Mouse (Mus musculus) kidney, embryonic 16.5 days (tissue): Measurements from ENCODE around the gene Clptm1. TPM values are rescaled to one million over a fixed set of nuclear protein-coding genes. Genes with fewer than 3 reads are reported as not detected.

ENCODE experiments used
- ATAC-seq: fragments of 200-750 bp; cut with Nextera tagmentation; 2 replicates; pipeline ENCODE4 v1.8.0; 2017; ENCODE audit warnings: moderate TSS enrichment; ENCODE audit not compliant: low FRiP score, low TSS enrichment
- H3K27ac ChIP-seq: fragments of 300-500 bp; sonication (generic); 2 replicates; pipeline ENCODE4 v1.5.1; 2014; ENCODE audit warnings: low read length
- H3K27me3 ChIP-seq: fragments of 300-500 bp; sonication (generic); 2 replicates; pipeline ENCODE4 v1.6.1; 2014; ENCODE audit warnings: low read length, control low read depth, mixed read lengths; ENCODE audit not compliant: insufficient read depth
- H3K36me3 ChIP-seq: fragments of 300-500 bp; sonication (generic); 2 replicates; pipeline ENCODE4 v1.6.1; 2014; ENCODE audit warnings: low read length, control low read depth, mixed read lengths; ENCODE audit not compliant: insufficient read depth
- H3K4me1 ChIP-seq: fragments of 300-500 bp; sonication (generic); 2 replicates; pipeline ENCODE4 v1.6.1; 2014; ENCODE audit warnings: low read length, control low read depth, mixed read lengths; ENCODE audit not compliant: insufficient read depth
- H3K4me2 ChIP-seq: fragments of 300-500 bp; sonication (generic); replicated peaks from 2 replicates; pipeline ENCODE4 v1.6.1; 2014; ENCODE audit warnings: low read depth, low read length
- H3K4me3 ChIP-seq: fragments of 300-500 bp; sonication (generic); 2 replicates; pipeline ENCODE4 v1.5.1; 2014; ENCODE audit warnings: mild to moderate bottlenecking, low read length
- H3K9ac ChIP-seq: fragments of 300-500 bp; sonication (generic); replicated peaks from 2 replicates; pipeline ENCODE4 v1.6.1; 2014; ENCODE audit warnings: low read length
- H3K9me3 ChIP-seq: fragments of 300-500 bp; sonication (generic); 2 replicates; pipeline ENCODE4 v1.6.1; 2016; ENCODE audit warnings: low read length, control low read depth
- WGBS: fragments of 180-500 bp; shearing (Covaris S2); extraction: QIAGEN DNeasy Blood & Tissue Kit; methylation state at CpG from one replicate; pipeline ENCODE4 v1.1.7; 2014; 5-methylcytosine and 5-hydroxymethylcytosine counted together
- polyA plus RNA-seq: library from polyadenylated mRNA; unstranded; fragments of >200 nt; fragmentation: Nextera tagmentation; extraction: Ambion mirVana; gene quantifications from 2 replicates; pipeline ENCODE4 v1.2.1, GENCODE M21; 2015

Gene Clptm1
- polyA plus RNA-seq, 1 experiment from 2014 or later: 94.6 TPM

DNA sequence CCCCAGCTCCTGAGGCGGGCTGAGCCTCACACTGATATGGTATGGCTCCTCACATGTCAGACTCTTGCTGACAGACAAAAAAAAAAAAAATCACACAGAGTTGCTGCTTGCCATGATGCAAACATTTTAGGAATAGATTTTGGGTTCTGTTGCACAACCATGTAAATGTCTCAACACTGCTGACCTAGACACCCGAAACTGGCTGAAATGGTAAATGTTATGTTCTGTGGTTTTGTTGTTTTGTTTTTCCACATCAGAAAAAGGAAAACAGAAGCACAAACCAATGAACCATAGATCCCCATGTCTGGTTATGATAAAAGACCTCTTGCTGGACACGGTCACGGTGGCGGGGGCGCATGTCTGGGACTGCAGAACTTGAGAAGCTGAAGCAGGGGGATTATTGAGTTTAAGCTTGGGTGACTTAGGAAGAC is 19.0 kb upstream of the Clptm1 start:
- H3K4me3 ChIP-seq: no peak overlapping the region
- no peaks in the 10 kb centered on the region for H3K4me1 ChIP-seq
- H3K36me3 ChIP-seq: no peaks in the 10 kb centered on the region
- ATAC-seq: no peak
- 71% methylated on average over 6 of the region's 6 CpGs for WGBS
- H3K27ac ChIP-seq: no peak overlapping the region
- H3K9ac ChIP-seq: no peak overlapping the region
- no peak overlapping the region for H3K4me2 ChIP-seq
- H3K9me3 ChIP-seq: no peaks in the 10 kb centered on the region
- no peaks in the 10 kb centered on the region for H3K27me3 ChIP-seq

DNA sequence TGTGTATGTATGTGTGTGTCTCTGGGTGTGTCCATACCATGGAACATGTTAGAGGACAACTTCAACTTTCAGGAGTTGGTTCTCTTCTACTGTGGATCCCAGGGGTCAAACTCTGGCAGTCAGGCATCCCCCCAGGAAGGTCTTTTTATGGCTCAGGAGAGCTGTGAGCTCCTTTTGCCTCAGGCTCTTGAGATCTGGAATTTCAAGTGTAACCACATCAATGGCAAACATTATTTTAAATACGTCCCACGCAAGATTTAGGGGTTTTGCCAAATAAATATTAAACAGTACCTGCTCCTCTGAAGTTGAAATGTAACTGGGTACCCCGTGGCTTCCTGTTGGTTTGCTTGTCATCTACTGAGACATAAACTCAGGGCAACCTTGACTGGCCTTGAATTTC is 18.1 kb upstream of the Clptm1 start:
- WGBS: 66% methylated on average over 3 of the region's 3 CpGs
- ATAC-seq: no peak

DNA sequence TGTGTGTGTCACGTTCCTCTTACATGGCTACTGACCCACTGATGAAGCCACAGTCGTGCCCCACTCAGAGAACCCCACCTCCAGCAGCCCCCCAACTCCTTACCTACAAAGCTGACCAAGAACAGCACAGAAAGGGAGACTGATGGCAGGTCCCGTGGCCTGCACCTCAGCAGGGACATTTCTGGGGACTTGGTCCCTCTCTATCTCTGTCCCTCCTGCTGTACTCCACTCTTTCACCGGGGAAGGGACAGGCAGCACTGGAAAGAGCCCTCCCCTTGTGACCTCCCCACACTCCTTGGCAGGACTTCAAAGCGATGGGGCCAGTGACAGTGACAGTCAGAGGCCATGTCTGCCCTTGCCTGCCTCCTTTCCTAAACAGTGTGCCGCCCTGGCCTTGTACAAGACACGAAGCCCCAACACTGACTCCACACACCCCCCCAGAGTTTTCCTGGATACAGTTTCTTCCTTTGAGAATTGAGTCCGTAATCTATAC is 16.4 kb upstream of the Clptm1 start, which contains the start of the genes Gm44805 and Apoc4:
Gene Gm44805, minus strand, starts transcription at position 222 of the 493 bp plus-strand sequence.
Gene Apoc4, minus strand, starts transcription at position 278 of the 493 bp plus-strand sequence.
- no peaks in the 10 kb centered on the region for H3K27me3 ChIP-seq
- H3K4me3 ChIP-seq: no peak within 1 kb of the TSS
- no peak within 1 kb of the TSS for H3K9ac ChIP-seq
- 56% methylated on average over 8 of the region's 8 CpGs for WGBS
- H3K27ac ChIP-seq: no peak within 1 kb of the TSS
- no peaks in the 10 kb centered on the region for H3K9me3 ChIP-seq
- no peak for ATAC-seq
- no peaks in the 10 kb centered on the region for H3K4me1 ChIP-seq
- no peaks in the 10 kb centered on the region for H3K36me3 ChIP-seq
- H3K4me2 ChIP-seq: no peak within 1 kb of the TSS

More for the DNA sequence above, 18.1 kb upstream of the Clptm1 start:
- Histone ChIP-seq H3K4me1 (no peaks in the 10 kb centered on the region), H3K4me2 (no peak overlapping the region), H3K4me3 (no peak overlapping the region), H3K9ac (no peak overlapping the region), H3K27ac (no peak overlapping the region), H3K27me3 (no peaks in the 10 kb centered on the region), H3K9me3 (no peaks in the 10 kb centered on the region), H3K36me3 (no peaks in the 10 kb centered on the region)

DNA sequence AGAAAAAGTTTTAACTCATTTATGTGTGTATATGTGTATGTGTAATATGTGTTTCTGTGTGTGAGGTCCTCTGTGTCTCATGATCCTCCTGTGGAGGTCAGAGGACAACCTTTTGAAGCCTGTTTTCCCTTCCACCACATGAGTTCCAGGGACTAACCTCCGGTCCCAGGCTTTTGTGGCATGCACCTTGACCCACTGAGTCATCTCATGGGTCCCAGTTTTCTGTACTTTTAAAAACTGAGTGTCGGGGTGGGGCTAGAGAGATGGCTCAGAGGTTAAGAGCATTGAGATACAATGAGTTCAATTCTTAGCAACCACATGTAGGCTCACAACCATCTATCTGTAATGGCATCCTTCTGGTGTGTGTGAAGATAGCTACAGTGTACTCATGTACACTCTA is 15.9 kb upstream of the Clptm1 start:
- Histone ChIP-seq H3K9ac (no peak overlapping the region), H3K36me3 (no peaks in the 10 kb centered on the region), H3K9me3 (no peaks in the 10 kb centered on the region), H3K4me3 (no peak overlapping the region), H3K4me2 (no peak overlapping the region), H3K27me3 (no peaks in the 10 kb centered on the region), H3K27ac (no peak overlapping the region), H3K4me1 (no peaks in the 10 kb centered on the region)
- ATAC-seq: no peak
- 86% methylated on average over 2 of the region's 2 CpGs for WGBS

DNA sequence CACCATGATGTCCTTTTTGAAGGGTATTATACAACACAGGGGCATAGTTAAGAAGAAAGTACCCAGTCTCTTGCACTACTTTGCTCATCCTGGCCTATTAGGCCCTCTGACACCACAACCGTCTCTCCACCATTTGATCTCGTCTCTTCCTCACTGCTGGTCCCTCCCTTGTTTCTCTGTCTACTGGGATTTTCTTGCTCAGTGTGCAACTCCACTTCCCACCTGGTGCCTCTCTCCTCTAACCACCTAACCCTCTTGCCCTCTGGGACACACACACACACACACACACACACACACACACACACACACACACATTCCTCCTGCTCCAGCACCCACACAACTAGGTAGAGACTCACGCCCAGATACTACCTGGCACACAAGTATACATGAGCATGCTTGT is 14.1 kb upstream of the Clptm1 start:
- Histone ChIP-seq H3K9ac (no peak overlapping the region), H3K27me3 (no peaks in the 10 kb centered on the region), H3K4me1 (no peaks in the 10 kb centered on the region), H3K9me3 (no peaks in the 10 kb centered on the region), H3K27ac (no peak overlapping the region), H3K4me3 (no peak overlapping the region), H3K4me2 (no peak overlapping the region), H3K36me3 (no peaks in the 10 kb centered on the region)
- ATAC-seq: no peak
- WGBS: 85% methylated on average over 3 of the region's 3 CpGs

DNA sequence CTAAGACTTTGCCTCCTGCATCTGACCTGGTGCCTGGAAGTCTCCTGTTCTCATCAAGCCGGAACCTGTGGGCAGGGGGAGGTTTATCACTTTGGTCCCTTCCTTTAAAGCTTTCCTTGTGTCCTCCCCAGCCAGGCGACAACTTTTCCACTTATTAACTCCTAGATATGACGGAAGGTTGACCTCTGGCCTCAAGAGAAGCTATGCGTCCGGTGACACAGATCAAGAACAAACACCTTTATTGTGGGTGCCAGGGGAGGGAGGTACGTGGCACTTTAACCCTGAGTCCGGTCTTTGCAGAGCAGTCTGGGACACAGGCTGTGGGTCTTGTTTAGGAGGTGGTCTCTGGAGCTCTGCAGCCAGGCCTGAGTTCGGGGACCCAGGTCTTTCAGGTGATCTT is 13.0 kb upstream of the Clptm1 start, which contains the start of gene Apoc2:
Gene Apoc2, minus strand, starts transcription at position 70 of the 400 bp plus-strand sequence.
- no peaks in the 10 kb centered on the region for H3K36me3 ChIP-seq
- no peaks in the 10 kb centered on the region for H3K27me3 ChIP-seq
- H3K27ac ChIP-seq: no peak within 1 kb of the TSS
- no peak within 1 kb of the TSS for H3K4me3 ChIP-seq
- ATAC-seq: no peak
- 68% methylated on average over 8 of the region's 8 CpGs for WGBS
- 0 out of 2 replicates have a peak within 1 kb of the TSS, but pooled peaks have one; percentile 1 for H3K9ac ChIP-seq
- H3K4me2 ChIP-seq: no peak within 1 kb of the TSS
- H3K9me3 ChIP-seq: no peaks in the 10 kb centered on the region
- no peaks in the 10 kb centered on the region for H3K4me1 ChIP-seq

DNA sequence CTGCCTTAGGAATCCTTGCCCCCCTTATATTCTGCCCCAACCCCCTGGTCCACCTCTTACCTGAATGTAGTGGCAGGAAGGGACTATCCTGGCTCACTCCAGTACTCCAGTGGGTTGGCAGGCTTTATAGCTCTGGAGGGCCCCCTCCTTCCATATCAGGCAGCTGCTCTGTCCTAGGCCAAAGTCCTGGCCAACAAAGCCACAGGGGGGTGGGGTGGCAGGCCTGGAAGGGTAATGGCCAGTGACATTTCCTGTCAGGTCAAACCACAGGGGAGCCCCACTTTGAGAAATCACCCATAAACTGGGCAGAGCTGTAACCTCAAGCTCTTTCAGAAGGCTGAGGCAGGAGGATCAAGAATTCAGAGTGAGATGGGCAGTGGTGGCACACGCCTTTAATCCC is 11.8 kb upstream of the Clptm1 start:
- Histone ChIP-seq H3K27ac (no peak overlapping the region), H3K9me3 (no peaks in the 10 kb centered on the region), H3K27me3 (no peaks in the 10 kb centered on the region), H3K9ac (no peak overlapping the region), H3K4me1 (no peaks in the 10 kb centered on the region), H3K4me2 (no peak overlapping the region), H3K4me3 (no peak overlapping the region), H3K36me3 (no peaks in the 10 kb centered on the region)
- 67% methylated on average over 1 of the region's 1 CpGs for WGBS
- ATAC-seq: no peak

DNA sequence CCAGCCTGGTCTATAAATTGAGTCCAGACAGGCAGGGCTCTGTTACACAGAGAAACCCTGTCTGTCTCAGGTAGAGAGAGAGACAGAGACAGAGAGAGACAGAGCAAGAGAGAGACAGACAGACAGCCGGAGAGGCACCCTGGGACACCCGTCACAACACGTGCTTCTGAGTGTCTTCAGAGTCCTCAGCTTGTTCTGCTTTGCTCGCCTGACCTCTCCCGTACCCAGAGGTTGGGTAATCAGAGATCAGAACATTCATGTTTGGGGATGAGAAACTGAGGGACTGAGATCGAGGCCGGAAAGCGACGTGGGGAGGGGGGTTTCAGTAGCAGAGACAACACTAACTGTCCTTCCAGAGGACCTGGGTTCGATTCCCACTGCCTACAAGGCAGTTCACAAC is 11.0 kb upstream of the Clptm1 start:
- no peak overlapping the region for H3K27ac ChIP-seq
- no peaks in the 10 kb centered on the region for H3K9me3 ChIP-seq
- no peak for ATAC-seq
- H3K36me3 ChIP-seq: no peaks in the 10 kb centered on the region
- H3K4me3 ChIP-seq: no peak overlapping the region
- 81% methylated on average over 10 of the region's 10 CpGs for WGBS
- H3K27me3 ChIP-seq: no peaks in the 10 kb centered on the region
- no peaks in the 10 kb centered on the region for H3K4me1 ChIP-seq
- no peak overlapping the region for H3K4me2 ChIP-seq
- no peak overlapping the region for H3K9ac ChIP-seq

DNA sequence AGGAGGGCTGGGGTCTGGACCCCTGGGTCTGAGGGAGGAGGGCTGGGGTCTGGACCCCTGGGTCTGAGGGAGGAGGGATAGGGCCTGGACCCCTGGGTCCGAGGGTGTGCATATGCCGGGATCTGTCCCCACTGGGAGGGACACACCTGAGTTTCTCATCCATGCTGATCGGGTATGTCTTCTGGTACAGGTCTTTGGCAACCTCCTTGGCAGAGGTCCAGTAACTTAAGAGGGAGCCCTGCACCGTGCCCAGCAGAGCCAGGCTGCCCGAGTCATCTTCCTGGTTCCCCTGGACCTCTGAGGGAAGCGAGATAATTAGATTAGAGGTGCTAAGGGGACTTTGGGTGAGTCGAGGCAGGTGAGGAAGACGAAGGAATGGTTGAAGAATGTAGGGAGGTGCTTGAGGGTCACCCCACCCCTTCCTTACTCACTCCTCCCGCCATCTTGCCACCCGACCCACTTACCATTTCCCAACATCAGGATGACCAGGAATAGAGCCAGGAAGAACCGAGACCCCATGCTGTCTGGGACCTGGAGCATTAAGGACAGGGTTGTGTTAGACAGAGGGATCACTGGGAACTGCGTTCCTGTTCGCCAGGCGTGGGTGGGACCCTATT is 8.4 kb upstream of the Clptm1 start:
- no peak overlapping the region for H3K9ac ChIP-seq
- H3K4me2 ChIP-seq: no peak overlapping the region
- no peaks in the 10 kb centered on the region for H3K9me3 ChIP-seq
- no peaks in the 10 kb centered on the region for H3K36me3 ChIP-seq
- no peak overlapping the region for H3K27ac ChIP-seq
- ATAC-seq: no peak
- 55% methylated on average over 14 of the region's 14 CpGs for WGBS
- H3K27me3 ChIP-seq: no peaks in the 10 kb centered on the region
- H3K4me3 ChIP-seq: no peak overlapping the region
- H3K4me1 ChIP-seq: peaks cover 5% of the 10 kb centered on the region; the same call in 1 of the 2 replicates

DNA sequence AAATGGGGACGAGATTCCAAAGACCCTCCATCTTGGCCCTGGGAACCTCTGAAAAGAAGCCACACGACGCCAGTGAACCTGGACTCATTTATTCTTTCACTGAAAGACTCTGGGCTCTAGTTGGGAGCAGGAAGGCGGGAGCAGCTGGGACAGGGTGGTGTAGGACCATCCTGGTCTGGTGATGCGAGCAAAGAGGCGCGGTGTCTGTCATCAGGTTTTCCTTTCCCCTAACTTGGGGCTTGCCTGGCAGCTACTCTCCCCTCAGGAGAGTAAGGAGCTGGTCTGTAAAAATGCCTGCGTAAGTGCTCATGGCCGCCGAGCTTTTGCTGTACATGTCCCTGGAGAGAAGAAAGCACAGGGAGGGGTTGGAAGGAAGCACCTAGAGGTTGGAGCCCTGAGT is 6.7 kb upstream of the Clptm1 start:
- H3K4me2 ChIP-seq: no peak overlapping the region
- WGBS: 66% methylated on average over 10 of the region's 10 CpGs

More for the DNA sequence above, 6.7 kb upstream of the Clptm1 start:
- Histone ChIP-seq H3K9ac (no peak overlapping the region), H3K27ac (no peak overlapping the region), H3K9me3 (no peaks in the 10 kb centered on the region), H3K4me3 (no peak overlapping the region), H3K27me3 (no peaks in the 10 kb centered on the region), H3K4me1 (peaks cover 5% of the 10 kb centered on the region; the same call in 1 of the 2 replicates), H3K36me3 (no peaks in the 10 kb centered on the region)
- no peak for ATAC-seq
